27 mouse cellular contexts compared by ENCODE assay signal in the genomic region with DNA sequence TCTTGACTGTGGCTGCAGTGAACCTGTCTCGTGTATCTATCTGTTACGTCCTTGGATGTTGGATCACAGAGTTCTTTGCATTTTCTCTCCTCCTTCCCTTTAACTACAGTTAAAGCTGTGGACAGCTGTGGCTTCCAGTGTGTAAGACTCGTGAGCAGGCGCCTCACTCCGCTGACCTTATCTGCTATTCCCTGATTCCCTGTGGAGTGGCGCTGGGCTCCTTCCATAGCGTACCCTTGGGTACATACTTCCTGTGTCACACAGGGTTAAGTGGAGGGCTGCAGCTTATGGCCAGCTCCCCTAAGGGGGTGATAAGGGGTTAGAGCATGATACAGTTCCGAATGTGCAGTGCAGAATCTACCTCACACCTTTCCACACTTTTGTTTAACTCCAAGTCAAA.
A peak's percentile ranks its signal among the peaks of the same experiment; 100 is the strongest.
DNase-seq lines count a peak whose midpoint lies in the region; ATAC-seq and TF ChIP-seq lines count a peak whose summit lies in the region.
"Had no signal": no experiment of that assay in that cellular context is flagged by ENCODE, and none has a peak within 500 bp of the region (broad histone marks: within the 10 kb centered on the region; RNA-seq: fewer than 3 reads in every experiment).

No protein-coding gene starts in this region.

- H3K4me2 ChIP-seq in forebrain, embryonic 16.5 days (ENCODE audit: low read length), result no peak overlapping the region
- H3K4me2 ChIP-seq in heart, embryonic 13.5 days, result peak overlapping the region; percentile 33
- H3K4me2 ChIP-seq in lung, postnatal 0 days (replicated peaks; ENCODE audit: low read depth, low read length), result no peak overlapping the region
- H3K4me2 ChIP-seq: embryonic facial prominence, embryonic 13.5 days; hindbrain, embryonic 14.5 days; liver, embryonic 11.5 days; lung, embryonic 15.5 days; midbrain, embryonic 15.5 days; neural tube, embryonic 15.5 days; stomach, embryonic 15.5 days had no signal

- H3K9me3 ChIP-seq in forebrain, embryonic 10.5 days, result peaks cover 6% of the 10 kb centered on the region; the same call in 1 of the 2 replicates
- no peaks in the 10 kb centered on the region for H3K9me3 ChIP-seq in forebrain, embryonic 16.5 days (ENCODE audit: control insufficient read depth, low read length)
- no peaks in the 10 kb centered on the region for H3K9me3 ChIP-seq in heart, embryonic 13.5 days
- H3K9me3 ChIP-seq in lung, postnatal 0 days (ENCODE audit: low read length), result no peaks in the 10 kb centered on the region
- H3K9me3 ChIP-seq: embryonic facial prominence, embryonic 13.5 days; lung, embryonic 15.5 days; midbrain, embryonic 15.5 days; neural tube, embryonic 15.5 days; stomach, embryonic 15.5 days had no signal

- no peak overlapping the region for H3K4me3 ChIP-seq in forebrain, embryonic 10.5 days
- H3K4me3 ChIP-seq in forebrain, embryonic 16.5 days (replicated peaks; ENCODE audit: low read length), result no peak overlapping the region
- H3K4me3 ChIP-seq in heart, embryonic 13.5 days, result no peak overlapping the region
- no peak overlapping the region for H3K4me3 ChIP-seq in lung, postnatal 0 days (ENCODE audit: low read depth, low read length)
- H3K4me3 ChIP-seq: embryonic facial prominence, embryonic 13.5 days; lung, embryonic 15.5 days; megakaryocyte, embryonic 14.5 days; midbrain, embryonic 15.5 days; neural tube, embryonic 15.5 days; stomach, embryonic 15.5 days had no signal

- WGBS in forebrain, embryonic 10.5 days, result 86% methylated on average over 8 of the region's 8 CpGs
- 81% methylated on average over 8 of the region's 8 CpGs for WGBS in forebrain, embryonic 16.5 days
- 23% methylated on average over 8 of the region's 8 CpGs for WGBS in heart, embryonic 13.5 days
- WGBS in lung, postnatal 0 days, result 66% methylated on average over 8 of the region's 8 CpGs

- no peak for TF ChIP-seq CTCF in lung, postnatal 0 days (IDR thresholded peaks at IDR 0.05)

- no peak overlapping the region for H3K9ac ChIP-seq in forebrain, embryonic 16.5 days (replicated peaks; ENCODE audit: low read depth, low read length)
- peak overlapping the region; percentile 15 for H3K9ac ChIP-seq in heart, embryonic 13.5 days
- no peak overlapping the region for H3K9ac ChIP-seq in lung, postnatal 0 days (replicated peaks; ENCODE audit: low read depth)
- H3K9ac ChIP-seq: embryonic facial prominence, embryonic 13.5 days; forebrain, postnatal 0 days; hindbrain, embryonic 14.5 days; lung, embryonic 15.5 days; midbrain, embryonic 15.5 days; neural tube, embryonic 15.5 days; stomach, embryonic 15.5 days had no signal

- no peaks in the 10 kb centered on the region for H3K27me3 ChIP-seq in forebrain, embryonic 10.5 days (ENCODE audit: poor library complexity, severe bottlenecking)
- no peaks in the 10 kb centered on the region for H3K27me3 ChIP-seq in forebrain, embryonic 16.5 days (replicated peaks; ENCODE audit: control insufficient read depth, insufficient read depth, low read length)
- no peaks in the 10 kb centered on the region for H3K27me3 ChIP-seq in heart, embryonic 13.5 days (replicated peaks)
- H3K27me3 ChIP-seq in lung, postnatal 0 days (replicated peaks; ENCODE audit: insufficient read depth, low read length), result no peaks in the 10 kb centered on the region
- H3K27me3 ChIP-seq: embryonic facial prominence, embryonic 13.5 days; lung, embryonic 15.5 days; megakaryocyte, embryonic 14.5 days; midbrain, embryonic 15.5 days; neural tube, embryonic 15.5 days; Patski; stomach, embryonic 15.5 days had no signal

- peaks cover 10% of the 10 kb centered on the region; the same call in 1 of the 2 replicates for H3K4me1 ChIP-seq in forebrain, embryonic 10.5 days
- no peaks in the 10 kb centered on the region for H3K4me1 ChIP-seq in forebrain, embryonic 16.5 days (replicated peaks; ENCODE audit: control insufficient read depth, insufficient read depth, low read length)
- peaks cover 14% of the 10 kb centered on the region for H3K4me1 ChIP-seq in heart, embryonic 13.5 days
- no peaks in the 10 kb centered on the region for H3K4me1 ChIP-seq in lung, postnatal 0 days (ENCODE audit: insufficient read depth, low read depth, low read length)
- H3K4me1 ChIP-seq: lung, embryonic 15.5 days; megakaryocyte, embryonic 14.5 days; midbrain, embryonic 15.5 days; neural tube, embryonic 15.5 days; stomach, embryonic 15.5 days had no signal

- no peak for TF ChIP-seq EP300 in lung, postnatal 0 days (IDR thresholded peaks at IDR 0.05)

- no peak for ATAC-seq in forebrain, embryonic 16.5 days
- peak; percentile 37; the same call in 1 of the 2 replicates for ATAC-seq in heart, embryonic 13.5 days (ENCODE audit: extremely low read depth, insufficient number of reproducible peaks, low FRiP score, low TSS enrichment)
- ATAC-seq in lung, postnatal 0 days, result no peak
- ATAC-seq: forebrain, postnatal 0 days; intestine, postnatal 0 days; midbrain, embryonic 15.5 days; Patski had no signal

- DNase-seq in forebrain, embryonic 10.5 days (ENCODE audit: extremely low spot score, low spot score), result no peak
- no peak for DNase-seq in heart, adult 8-10 months (ENCODE audit: low spot score)
- peak; percentile 22 for DNase-seq in heart, postnatal 4 days
- DNase-seq in lung, postnatal 0 days (ENCODE audit: low spot score), result no peak
- no peak for DNase-seq in thymus, postnatal 25 days
- DNase-seq: adrenal gland, postnatal 10 days; cerebellum, adult 9-10 months; cerebellum, postnatal 36 days; forebrain, postnatal 0 days; kidney, adult 9 months; kidney, postnatal 10 days; lung, postnatal 4 days; retina, postnatal 1 day; right cerebral cortex, postnatal 14 days; thymus, postnatal 14 days had no signal

- 0 out of 2 replicates have a peak overlapping the region, but pooled peaks have one; percentile 30 for H3K27ac ChIP-seq in forebrain, embryonic 10.5 days
- no peak overlapping the region for H3K27ac ChIP-seq in forebrain, embryonic 16.5 days (ENCODE audit: low read length)
- H3K27ac ChIP-seq in heart, embryonic 13.5 days (replicated peaks), result no peak overlapping the region
- H3K27ac ChIP-seq in lung, postnatal 0 days (ENCODE audit: low read length), result no peak overlapping the region
- H3K27ac ChIP-seq: embryonic facial prominence, embryonic 13.5 days; hindbrain, embryonic 14.5 days; lung, embryonic 15.5 days; midbrain, embryonic 15.5 days; neural tube, embryonic 15.5 days; stomach, embryonic 15.5 days had no signal

- H3K36me3 ChIP-seq in forebrain, embryonic 10.5 days (replicated peaks), result no peaks in the 10 kb centered on the region
- no peaks in the 10 kb centered on the region for H3K36me3 ChIP-seq in forebrain, embryonic 16.5 days (ENCODE audit: control insufficient read depth, insufficient read depth)
- H3K36me3 ChIP-seq in heart, embryonic 13.5 days, result no peaks in the 10 kb centered on the region
- no peaks in the 10 kb centered on the region for H3K36me3 ChIP-seq in lung, postnatal 0 days (ENCODE audit: insufficient read depth, low read length)
- H3K36me3 ChIP-seq: embryonic facial prominence, embryonic 13.5 days; lung, embryonic 15.5 days; midbrain, embryonic 15.5 days; neural tube, embryonic 15.5 days; stomach, embryonic 15.5 days had no signal
